Mouse (Mus musculus): ENCODE data around the gene Scrg1.

GRCm38 (mm10) chr8:57409779-57410472 lies 45.8 kb upstream of the Scrg1 start:
- TF ChIP-seq POLR2A (IDR thresholded peaks at IDR 0.05; ENCODE audit: insufficient read depth, low read depth, low read length) (no peak), CTCF (IDR thresholded peaks at IDR 0.05) (no peak)
